Mouse (Mus musculus) lung, postnatal 14 days (tissue): ENCODE results near the gene Sult1d1.
"Not testable (repeated sequence)": the region's sequence is repeated elsewhere in the genome, so short reads cannot be mapped to it uniquely, and the experiment has no call there.

Experiments used
- DNase-seq: peaks from one replicate; pipeline ENCODE4 v3.0.0; 2021

Sult1d1 gene

DNA sequence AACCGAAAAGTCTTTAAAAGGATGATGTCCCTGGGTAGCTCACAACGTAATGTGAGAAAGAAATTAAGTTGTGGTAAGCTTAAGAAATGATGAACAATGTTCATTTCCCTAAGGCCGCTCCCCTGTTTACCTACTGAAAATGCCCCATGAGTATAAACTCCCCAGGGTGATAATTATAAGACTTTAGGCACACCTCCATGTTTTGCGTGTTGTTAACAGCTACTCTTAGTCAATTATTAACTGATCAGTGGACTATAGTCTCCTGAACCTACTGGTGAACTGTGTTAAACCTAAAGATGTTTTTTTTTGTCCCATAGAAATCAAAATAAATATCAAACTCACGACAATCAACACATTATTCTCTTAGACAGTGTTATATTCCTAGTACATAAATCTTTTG is at the start of gene Sult1d1:
TSS of gene Sult1d1 (minus strand) at position 183 of the 400 bp plus-strand sequence.
- no peak for DNase-seq

- no peak for DNase-seq
Measured at GRCm38 (mm10) chr5:87615128-87615390, 46.2 kb upstream of the Sult1d1 start.

GRCm38 (mm10) chr5:87614364-87615127 is 45.7 kb upstream of the Sult1d1 start:
- DNase-seq = no peak

GRCm38 (mm10) chr5:87601018-87601417 is 32.2 kb upstream of the Sult1d1 start:
- DNase-seq = no peak

- DNase-seq = no peak
Measured at GRCm38 (mm10) chr5:87597891-87598290, 29.1 kb upstream of the Sult1d1 start.

DNA sequence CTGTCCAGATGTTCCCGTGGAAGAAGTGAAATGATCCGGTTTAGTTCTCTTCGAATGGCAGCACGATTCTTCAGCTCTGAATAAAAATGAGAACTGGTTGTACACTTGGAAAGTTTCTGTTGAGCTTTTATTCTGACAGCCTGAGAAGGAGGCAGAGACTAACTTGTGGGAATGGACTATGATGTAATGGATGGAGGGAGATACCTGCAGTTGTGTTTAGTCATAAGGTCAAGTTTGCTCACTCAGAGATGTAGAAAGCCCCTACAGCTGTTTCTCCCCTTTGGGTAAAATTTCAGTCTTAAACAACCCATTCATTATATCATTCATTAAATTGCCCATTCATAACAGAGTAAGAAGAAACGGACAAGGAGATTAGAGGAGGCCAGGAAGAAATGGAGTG is 22.7 kb upstream of the Sult1d1 start, which contains the start of gene Sult1e1:
TSS of gene Sult1e1 (minus strand) at position 101 of the 400 bp plus-strand sequence.
- DNase-seq = no peak

GRCm38 (mm10) chr5:87589916-87590315 is 21.1 kb upstream of the Sult1d1 start:
- no peak for DNase-seq

- no peak for DNase-seq
Measured at GRCm38 (mm10) chr5:87580389-87580788, 11.6 kb upstream of the Sult1d1 start.

DNA sequence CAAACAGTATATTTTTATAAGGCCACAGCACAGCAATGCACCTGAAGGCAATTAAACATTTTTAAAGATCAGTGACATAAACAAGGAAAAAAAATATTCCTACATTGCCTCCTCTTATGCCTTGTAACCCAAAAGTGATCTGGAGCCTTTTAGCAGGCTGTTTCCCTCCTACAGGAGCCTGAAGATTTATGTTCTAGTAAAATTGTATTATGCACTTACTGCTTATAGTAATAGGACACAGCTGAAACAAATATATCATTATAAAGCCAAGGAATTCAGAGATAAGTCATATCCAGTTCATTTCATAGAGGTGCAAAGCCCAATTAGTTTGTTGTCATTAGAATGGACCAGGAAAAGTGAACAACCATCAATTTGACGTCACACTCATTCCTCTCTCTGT is 5.3 kb upstream of the Sult1d1 start:
- no peak for DNase-seq

- DNase-seq = no peak
Measured at GRCm38 (mm10) chr5:87573490-87573889, 4.7 kb upstream of the Sult1d1 start.

DNA sequence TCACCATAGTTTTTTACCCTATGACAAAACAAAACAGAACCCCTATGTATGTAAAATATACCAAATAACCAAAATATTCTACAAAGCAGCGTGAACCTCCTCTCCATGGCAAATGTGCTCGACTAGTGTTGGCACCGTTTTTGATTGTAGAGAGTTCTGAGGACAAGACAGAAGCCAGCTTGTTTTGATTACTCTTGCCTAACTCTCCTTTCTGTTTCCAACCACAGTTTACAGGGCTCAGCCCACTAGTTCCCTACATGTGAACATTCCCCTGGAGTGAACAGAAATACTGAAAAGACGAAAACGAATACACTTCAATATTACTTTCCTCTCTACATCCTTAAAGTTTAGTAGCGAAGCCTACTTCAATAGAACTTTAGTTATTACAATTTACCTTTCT is 4.0 kb upstream of the Sult1d1 start:
- no peak for DNase-seq

GRCm38 (mm10) chr5:87567306-87567705 is 1.5 kb downstream of the Sult1d1 start:
- DNase-seq = no peak

DNA sequence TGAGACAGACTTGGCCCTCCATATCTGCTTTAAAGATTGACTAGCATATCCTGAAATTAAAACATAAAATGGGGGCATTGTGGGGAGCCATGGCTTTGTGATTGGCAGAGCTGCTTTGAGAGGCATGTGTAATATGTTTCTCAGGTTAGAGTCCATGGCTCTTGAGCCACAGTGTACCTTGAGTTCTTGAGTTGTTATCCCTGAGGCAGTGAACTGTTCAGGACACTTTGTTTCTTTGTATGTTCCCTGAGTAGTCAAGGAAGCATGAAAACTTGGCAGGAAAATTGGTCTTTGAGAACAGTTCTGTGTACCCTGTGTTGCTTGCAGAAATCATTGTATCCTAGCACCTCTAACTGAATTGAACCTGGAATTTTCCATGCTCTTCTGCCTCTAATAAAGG is 5.9 kb downstream of the Sult1d1 start:
- DNase-seq = no peak

- no peak for DNase-seq
Measured at GRCm38 (mm10) chr5:87562526-87562925, 6.3 kb downstream of the Sult1d1 start.

- no peak for DNase-seq
Measured at GRCm38 (mm10) chr5:87560145-87560544, 8.7 kb downstream of the Sult1d1 start.

- DNase-seq = no peak
Measured at GRCm38 (mm10) chr5:87550935-87551334, 17.9 kb downstream of the Sult1d1 start.

DNA sequence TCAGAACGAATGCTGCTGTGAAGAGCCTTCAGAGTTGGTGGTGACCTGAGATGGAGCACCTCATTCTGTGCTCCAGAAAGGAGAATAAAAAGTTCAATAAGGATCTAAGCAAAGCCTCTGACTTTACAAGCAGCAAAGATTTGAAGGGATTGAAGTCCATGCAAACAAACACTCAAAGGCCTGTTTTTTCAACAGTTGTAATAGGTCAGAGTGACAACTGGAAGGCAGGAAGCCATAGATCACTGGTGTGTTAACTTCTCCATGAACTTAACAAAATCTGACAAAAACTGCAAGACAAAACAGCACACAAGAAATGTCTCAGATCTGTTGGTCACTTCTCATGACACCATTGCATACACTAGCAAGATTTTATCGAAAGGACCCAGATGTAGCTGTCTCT is 30.7 kb downstream of the Sult1d1 start, which contains the start of gene Sult1b1:
TSS of gene Sult1b1 (minus strand) at position 85 of the 400 bp plus-strand sequence.
- no peak for DNase-seq

GRCm38 (mm10) chr5:87535994-87536644 is 32.7 kb downstream of the Sult1d1 start:
- DNase-seq = no peak

DNA sequence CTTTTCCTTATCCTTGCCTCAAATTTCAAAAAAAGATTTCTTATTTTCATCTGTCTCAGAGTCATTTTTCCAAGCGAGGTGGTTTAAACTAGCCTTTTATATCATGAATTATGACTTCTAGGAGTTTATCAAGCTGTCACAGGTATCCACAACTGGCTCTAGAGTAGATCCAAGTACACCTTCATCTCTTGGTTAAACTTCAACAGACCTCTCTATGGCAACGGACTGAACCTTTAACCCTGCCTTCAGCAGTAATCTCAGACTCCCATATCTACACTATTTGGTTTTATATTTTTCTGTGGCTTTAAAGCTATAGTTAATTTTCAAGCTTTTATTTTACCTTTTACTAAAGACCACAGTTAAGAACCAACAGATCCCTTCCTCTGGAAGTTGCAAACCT is 36.5 kb downstream of the Sult1d1 start:
- DNase-seq = no peak

DNA sequence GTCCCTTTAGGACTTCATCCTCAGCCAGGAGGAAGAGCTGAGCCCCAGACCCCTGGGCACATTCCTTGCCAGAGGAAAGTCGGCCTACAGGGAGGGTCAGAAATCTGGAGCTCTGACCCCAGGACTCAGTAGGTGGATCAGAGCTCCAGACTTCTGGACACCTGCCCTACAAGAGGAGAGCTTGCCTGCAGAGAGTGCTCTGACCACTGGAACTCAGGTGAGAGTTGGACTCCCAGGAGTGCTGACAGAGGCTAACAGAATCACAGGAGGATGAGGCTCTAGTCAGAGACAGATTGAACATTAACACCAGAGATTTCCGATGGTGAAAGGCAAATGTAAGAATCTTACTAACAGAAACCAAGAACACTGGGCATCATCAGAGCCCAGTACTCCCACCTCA is 45.3 kb downstream of the Sult1d1 start:
- DNase-seq = not testable (repeated sequence)

DNA sequence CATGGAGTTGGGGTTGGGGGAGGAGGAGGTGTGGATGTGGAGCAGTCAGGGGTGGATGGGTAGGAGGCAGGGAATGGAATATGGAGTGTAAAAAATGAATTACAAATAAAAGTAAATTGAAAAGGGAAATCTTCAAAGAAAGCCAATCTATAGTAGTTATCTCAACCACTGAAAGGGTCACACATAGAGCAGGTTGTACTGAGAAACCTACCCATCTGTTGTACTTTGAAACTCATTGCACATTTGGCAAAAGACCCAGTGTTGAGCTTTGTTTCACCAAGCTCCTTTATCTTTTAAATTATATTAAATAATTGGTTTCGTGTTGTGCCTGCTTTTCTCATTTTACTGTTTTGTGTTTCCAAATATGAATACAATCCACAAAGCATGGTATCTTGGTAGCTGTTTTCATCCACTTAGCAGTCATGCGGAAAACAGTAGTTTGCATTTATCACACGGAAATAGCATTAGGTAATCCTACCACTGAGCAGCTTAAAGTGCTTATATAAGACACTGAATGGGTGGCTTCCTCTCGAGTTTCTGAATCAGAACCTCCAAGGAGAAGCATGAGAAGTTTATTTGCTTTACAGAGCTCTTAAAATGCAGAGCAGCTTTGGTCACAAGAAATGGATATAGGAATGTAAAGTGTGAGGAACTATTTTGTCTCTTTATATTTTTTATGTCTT is 62.9 kb downstream of the Sult1d1 start:
- DNase-seq = no peak
